Mouse (Mus musculus) heart, embryonic 12.5 days (tissue): ENCODE data around the gene 1700029J07Rik. TPM values are rescaled to one million over a fixed set of nuclear protein-coding genes. Genes with fewer than 3 reads are reported as not detected.

Experiments
- ATAC-seq: fragments of 200-750 bp; cut with Nextera tagmentation; 2 replicates; pipeline ENCODE4 v1.8.0; 2017; ENCODE audit warnings: moderate TSS enrichment, moderate library complexity; ENCODE audit not compliant: insufficient number of reproducible peaks, low FRiP score
- H3K27ac ChIP-seq: fragments of 300-500 bp; sonication (generic); 2 replicates; pipeline ENCODE4 v1.5.1; 2016; ENCODE audit warnings: mild to moderate bottlenecking, moderate library complexity; ENCODE audit not compliant: poor library complexity, severe bottlenecking
- H3K27me3 ChIP-seq: fragments of 300-500 bp; sonication (generic); replicated peaks from 2 replicates; pipeline ENCODE4 v1.6.1; 2016; ENCODE audit warnings: mild to moderate bottlenecking, moderate library complexity
- H3K36me3 ChIP-seq: fragments of 300-500 bp; sonication (generic); 2 replicates; pipeline ENCODE4 v1.6.1; 2016; ENCODE audit warnings: mild to moderate bottlenecking, moderate library complexity
- H3K4me1 ChIP-seq: fragments of 300-500 bp; sonication (generic); replicated peaks from 2 replicates; pipeline ENCODE4 v1.6.1; 2016; ENCODE audit warnings: mild to moderate bottlenecking
- H3K4me2 ChIP-seq: fragments of 300-500 bp; sonication (generic); 2 replicates; pipeline ENCODE4 v1.6.1; 2016; ENCODE audit warnings: mild to moderate bottlenecking, moderate library complexity
- H3K4me3 ChIP-seq: fragments of 300-500 bp; sonication (generic); 2 replicates; pipeline ENCODE4 v1.5.1; 2016; ENCODE audit warnings: mild to moderate bottlenecking
- H3K9ac ChIP-seq: fragments of 300-500 bp; sonication (generic); 2 replicates; pipeline ENCODE4 v1.6.1; 2016; ENCODE audit warnings: mild to moderate bottlenecking, moderate library complexity
- H3K9me3 ChIP-seq: fragments of 300-500 bp; sonication (generic); replicated peaks from 2 replicates; pipeline ENCODE4 v1.6.1; 2016; ENCODE audit warnings: mild to moderate bottlenecking, moderate library complexity
- WGBS: fragments of 180-500 bp; shearing (Covaris S2); methylation state at CpG from one replicate; pipeline ENCODE4 v1.1.7; 2016; 5-methylcytosine and 5-hydroxymethylcytosine counted together
- polyA plus RNA-seq: library from polyadenylated mRNA; unstranded; fragments of >200 nt; fragmentation: Nextera tagmentation; extraction: Ambion mirVana; gene quantifications from 2 replicates; pipeline ENCODE4 v1.2.1, GENCODE M21; 2016

Gene 1700029J07Rik
- polyA plus RNA-seq, 1 experiment from 2014 or later = 2.5 TPM

DNA sequence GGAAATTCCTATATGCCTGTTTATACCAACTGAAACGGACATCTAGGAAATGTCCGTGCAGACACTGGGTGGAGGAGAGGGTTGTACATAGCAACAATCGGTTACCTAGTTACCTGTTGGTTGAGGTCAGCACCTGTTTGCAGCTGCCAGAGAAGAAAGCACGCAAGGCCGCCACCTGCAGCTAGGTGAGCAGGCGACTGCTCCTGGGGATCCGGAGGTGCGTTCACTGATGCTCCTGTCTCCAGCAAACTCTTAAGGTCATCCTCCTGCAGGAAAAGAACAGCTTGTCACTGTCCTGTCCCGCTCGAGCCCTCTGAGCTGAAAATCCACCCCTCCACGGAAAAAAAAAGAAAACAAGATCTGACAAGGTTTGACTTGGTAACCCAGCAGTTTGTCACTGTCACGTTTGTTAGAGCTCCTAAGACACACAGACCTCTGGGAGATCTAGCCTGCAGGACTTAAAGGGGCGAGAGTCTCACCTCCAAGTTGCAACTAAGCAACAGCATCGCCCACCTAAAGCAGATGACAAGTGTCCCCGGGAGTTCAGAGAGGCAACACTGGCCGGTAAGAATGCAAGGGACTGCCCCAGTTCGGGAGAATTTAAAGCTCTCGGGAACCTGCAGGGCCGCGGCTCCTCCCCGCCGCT lies 24.2 kb upstream of the 1700029J07Rik start, which contains the start of gene Lrp2bp:
Lrp2bp (plus strand) TSS at position 166 of the 646 bp plus-strand sequence.
- ATAC-seq = no peak; the same call in 1 of the 2 replicates
- H3K36me3 ChIP-seq = peaks cover 19% of the 10 kb centered on the region
- H3K27me3 ChIP-seq = no peaks in the 10 kb centered on the region
- H3K4me2 ChIP-seq = peak within 1 kb of the TSS; percentile 82
- H3K27ac ChIP-seq = peak within 1 kb of the TSS; percentile 99
- WGBS = 4% methylated on average over 22 of the region's 22 CpGs
- H3K9ac ChIP-seq = peak within 1 kb of the TSS; percentile 82
- H3K4me3 ChIP-seq = peak within 1 kb of the TSS; percentile 56
- no peaks in the 10 kb centered on the region for H3K9me3 ChIP-seq
- peaks cover 7% of the 10 kb centered on the region for H3K4me1 ChIP-seq

- WGBS = 71% methylated on average over 2 of the region's 2 CpGs
- Histone ChIP-seq H3K9me3 (no peaks in the 10 kb centered on the region), H3K4me3 (peak overlapping the region; percentile 18; the same call in 1 of the 2 replicates), H3K27ac (no peak overlapping the region), H3K4me1 (peaks cover 7% of the 10 kb centered on the region), H3K27me3 (no peaks in the 10 kb centered on the region), H3K36me3 (peaks cover 25% of the 10 kb centered on the region), H3K9ac (no peak overlapping the region), H3K4me2 (peak overlapping the region; percentile 40)
- no peak for ATAC-seq
Measured at GRCm38 (mm10) chr8:45998228-45998627, 23.2 kb upstream of the 1700029J07Rik start.

- WGBS = 84% methylated on average over 3 of the region's 3 CpGs
- Histone ChIP-seq H3K27ac (no peak overlapping the region), H3K36me3 (peaks cover 33% of the 10 kb centered on the region), H3K4me1 (peaks cover 7% of the 10 kb centered on the region), H3K4me3 (no peak overlapping the region), H3K4me2 (no peak overlapping the region), H3K9ac (no peak overlapping the region), H3K27me3 (no peaks in the 10 kb centered on the region), H3K9me3 (no peaks in the 10 kb centered on the region)
- ATAC-seq = no peak
Measured at GRCm38 (mm10) chr8:45995576-45995975, 20.5 kb upstream of the 1700029J07Rik start.

- Histone ChIP-seq H3K9ac (no peak overlapping the region), H3K27me3 (no peaks in the 10 kb centered on the region), H3K4me3 (no peak overlapping the region), H3K4me1 (peaks cover 2% of the 10 kb centered on the region), H3K4me2 (no peak overlapping the region), H3K27ac (no peak overlapping the region), H3K9me3 (no peaks in the 10 kb centered on the region), H3K36me3 (peaks cover 39% of the 10 kb centered on the region)
- no peak for ATAC-seq
- 94% methylated on average over 2 of the region's 2 CpGs for WGBS
Measured at GRCm38 (mm10) chr8:45994111-45994510, 19.1 kb upstream of the 1700029J07Rik start.

GRCm38 (mm10) chr8:45990631-45991310 lies 15.7 kb upstream of the 1700029J07Rik start:
- Histone ChIP-seq H3K27me3 (no peaks in the 10 kb centered on the region), H3K4me2 (no peak overlapping the region), H3K9ac (no peak overlapping the region), H3K27ac (no peak overlapping the region), H3K4me1 (no peaks in the 10 kb centered on the region), H3K36me3 (peaks cover 39% of the 10 kb centered on the region), H3K4me3 (no peak overlapping the region), H3K9me3 (no peaks in the 10 kb centered on the region)
- 90% methylated on average over 4 of the region's 4 CpGs for WGBS
- ATAC-seq = no peak

- peaks cover 45% of the 10 kb centered on the region for H3K36me3 ChIP-seq
- no peak overlapping the region for H3K4me3 ChIP-seq
Measured at GRCm38 (mm10) chr8:45988189-45988588, 13.1 kb upstream of the 1700029J07Rik start.

DNA sequence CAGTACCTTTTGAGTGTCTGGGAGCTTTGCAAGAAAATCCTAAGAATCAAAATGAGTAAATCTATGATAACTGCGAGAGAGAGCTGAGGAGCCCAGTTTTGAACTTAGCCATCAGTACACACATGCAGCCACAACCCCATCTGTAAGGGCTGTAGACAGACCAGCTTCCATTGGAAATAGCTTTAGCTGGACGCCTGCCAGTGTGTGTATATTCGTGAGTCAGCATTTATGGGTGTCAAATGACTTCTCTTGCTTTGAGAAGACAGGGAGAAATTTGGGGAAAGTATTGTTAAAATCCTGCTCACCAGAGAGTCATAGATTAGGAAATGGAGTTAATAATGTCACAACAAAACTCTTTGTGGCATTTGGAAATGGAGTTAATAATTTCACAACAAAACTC lies 11.6 kb upstream of the 1700029J07Rik start:
- Histone ChIP-seq H3K27me3 (no peaks in the 10 kb centered on the region), H3K9me3 (no peaks in the 10 kb centered on the region), H3K36me3 (peaks cover 55% of the 10 kb centered on the region), H3K4me2 (no peak overlapping the region), H3K4me1 (no peaks in the 10 kb centered on the region), H3K27ac (no peak overlapping the region), H3K9ac (no peak overlapping the region), H3K4me3 (no peak overlapping the region)
- ATAC-seq = no peak
- WGBS = 74% methylated on average over 3 of the region's 3 CpGs

More at GRCm38 (mm10) chr8:45988189-45988588, 13.1 kb upstream of the 1700029J07Rik start:
- Histone ChIP-seq H3K4me2 (no peak overlapping the region), H3K27ac (no peak overlapping the region), H3K9me3 (no peaks in the 10 kb centered on the region), H3K9ac (no peak overlapping the region), H3K4me1 (no peaks in the 10 kb centered on the region), H3K27me3 (no peaks in the 10 kb centered on the region)
- ATAC-seq = no peak
- WGBS = 53% methylated on average over 2 of the region's 2 CpGs

DNA sequence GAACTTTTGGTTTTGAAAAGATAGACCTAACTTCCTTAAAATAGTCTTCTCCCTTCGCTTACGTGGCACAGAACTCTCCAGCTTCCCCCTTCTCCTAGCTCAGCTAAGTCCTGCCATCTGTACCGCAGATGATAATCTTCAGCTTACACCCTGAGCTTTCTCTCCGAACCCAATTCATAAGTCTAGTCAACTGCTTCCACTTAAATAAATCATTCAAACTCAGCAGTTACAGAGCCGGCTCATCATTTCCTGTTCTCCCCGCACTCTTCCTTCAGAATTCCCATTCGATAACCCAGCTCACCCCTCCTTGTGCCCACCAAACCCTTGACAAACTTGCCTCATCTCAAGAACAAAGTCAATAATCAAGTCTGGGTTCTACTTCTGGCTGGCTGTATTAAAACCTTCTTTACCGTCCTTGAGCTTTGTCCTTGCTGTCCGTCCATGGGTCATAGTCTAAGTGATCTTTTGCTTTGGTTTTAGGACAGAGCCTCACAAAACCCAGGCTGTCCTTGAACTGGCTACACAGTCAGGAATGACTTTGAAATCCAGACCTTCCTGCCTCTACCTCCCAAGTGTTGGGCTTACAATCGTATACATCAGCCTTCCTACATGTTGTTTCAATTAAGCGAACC lies 901 bp upstream of the 1700029J07Rik start:
- Histone ChIP-seq H3K4me2 (peak overlapping the region; percentile 80), H3K27ac (no peak overlapping the region), H3K36me3 (peaks cover 25% of the 10 kb centered on the region), H3K27me3 (no peaks in the 10 kb centered on the region), H3K4me3 (peak overlapping the region; percentile 74), H3K4me1 (peaks cover 12% of the 10 kb centered on the region), H3K9me3 (peaks cover 9% of the 10 kb centered on the region; the same call in 1 of the 2 replicates), H3K9ac (peak overlapping the region; percentile 70)
- no peak for ATAC-seq
- WGBS = 66% methylated on average over 11 of the region's 11 CpGs

DNA sequence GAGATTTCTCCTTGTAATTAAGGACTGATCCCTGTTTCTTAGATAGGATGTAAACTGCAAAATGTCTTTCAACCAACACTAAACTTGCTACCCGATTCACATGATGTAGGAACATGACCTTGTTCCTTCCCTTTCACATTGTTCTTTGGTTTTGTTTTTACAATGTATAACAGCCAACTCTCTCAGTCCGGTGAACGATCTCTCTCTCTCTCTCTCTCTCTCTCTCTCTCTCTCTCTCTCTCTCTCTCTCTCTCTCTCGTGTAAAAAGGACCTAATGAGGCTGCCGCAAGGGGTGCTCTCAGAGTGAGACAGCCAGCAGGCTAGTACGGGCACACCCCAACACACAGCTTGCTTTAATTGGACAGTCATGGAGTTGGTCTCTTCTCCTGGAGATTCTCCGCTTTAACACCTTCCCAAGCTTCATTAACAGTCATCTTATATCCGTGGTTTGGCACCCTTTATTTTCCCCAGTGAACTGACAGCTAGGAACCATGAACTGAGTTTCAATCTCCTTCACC lies 1.0 kb downstream of the 1700029J07Rik start:
- Histone ChIP-seq H3K4me3 (0 out of 2 replicates have a peak overlapping the region, but pooled peaks have one; percentile 16), H3K27ac (no peak overlapping the region), H3K9me3 (peaks cover 11% of the 10 kb centered on the region), H3K27me3 (no peaks in the 10 kb centered on the region), H3K4me1 (peaks cover 12% of the 10 kb centered on the region), H3K36me3 (peaks cover 16% of the 10 kb centered on the region), H3K9ac (no peak overlapping the region), H3K4me2 (peak overlapping the region; percentile 80)
- WGBS = 72% methylated on average over 8 of the region's 8 CpGs
- ATAC-seq = no peak

- Histone ChIP-seq H3K27ac (no peak overlapping the region), H3K4me2 (no peak overlapping the region), H3K4me1 (peaks cover 7% of the 10 kb centered on the region), H3K36me3 (peaks cover 5% of the 10 kb centered on the region), H3K9ac (no peak overlapping the region), H3K9me3 (peaks cover 4% of the 10 kb centered on the region), H3K27me3 (no peaks in the 10 kb centered on the region), H3K4me3 (no peak overlapping the region)
- 94% methylated on average over 12 of the region's 12 CpGs for WGBS
- ATAC-seq = no peak
Measured at GRCm38 (mm10) chr8:45970894-45971293, 4.2 kb downstream of the 1700029J07Rik start.

- no peak overlapping the region for H3K27ac ChIP-seq
- no peak overlapping the region for H3K4me3 ChIP-seq
- no peaks in the 10 kb centered on the region for H3K4me1 ChIP-seq
- no peak overlapping the region for H3K9ac ChIP-seq
- H3K36me3 ChIP-seq = no peaks in the 10 kb centered on the region
- WGBS = 55% methylated on average over 2 of the region's 2 CpGs
- no peak overlapping the region for H3K4me2 ChIP-seq
- H3K9me3 ChIP-seq = no peaks in the 10 kb centered on the region
- ATAC-seq = no peak
- H3K27me3 ChIP-seq = no peaks in the 10 kb centered on the region
Measured at GRCm38 (mm10) chr8:45950622-45951021, 24.4 kb downstream of the 1700029J07Rik start.
